Mouse (Mus musculus) cortical plate, adult 2 months (tissue): ENCODE results near the gene Tmem198b.

Source experiments
- CTCF ChIP-seq: fragments of 200-500 bp; IDR thresholded peaks from 2 replicates; pipeline ENCODE4 v1.5.1; 2011; ENCODE audit warnings: mild to moderate bottlenecking, control low read depth, low read length; ENCODE audit not compliant: insufficient read depth; ENCODE audit errors: extremely low read depth
- POLR2A ChIP-seq: fragments of 200-500 bp; IDR thresholded peaks from 2 replicates; pipeline ENCODE4 v1.6.1; 2011; ENCODE audit warnings: mild to moderate bottlenecking, low read length, control low read depth; ENCODE audit not compliant: insufficient read depth; ENCODE audit errors: extremely low read depth

DNA sequence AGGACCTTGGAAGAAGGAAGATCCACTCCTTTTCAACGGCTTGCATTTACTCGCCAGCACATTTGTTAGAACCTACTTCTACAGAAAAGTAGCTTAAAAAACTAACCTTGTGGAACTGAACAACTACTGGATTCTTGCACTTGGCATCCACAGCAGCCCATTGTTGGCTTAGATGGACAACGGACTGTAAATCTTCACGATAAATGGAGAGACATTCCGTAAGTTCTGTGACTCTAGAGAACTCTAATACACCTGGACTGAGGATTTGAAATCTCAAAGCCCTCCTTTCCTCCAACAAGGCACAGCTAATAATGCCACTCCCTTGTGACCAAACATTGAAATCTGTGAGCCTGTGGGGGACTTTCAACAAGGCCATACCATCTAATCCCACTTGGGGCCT is 39.1 kb upstream of the Tmem198b start:
- TF ChIP-seq POLR2A (no peak), CTCF (no peak)
